Mouse (Mus musculus) liver, embryonic 14.5 days (tissue): ENCODE data around the gene Ctf2. TPM values are rescaled to one million over a fixed set of nuclear protein-coding genes. Genes with fewer than 3 reads are reported as not detected.

Experiments
- ATAC-seq: fragments of 200-750 bp; cut with Nextera tagmentation; 2 replicates; pipeline ENCODE4 v1.8.0; 2017; ENCODE audit warnings: moderate number of reproducible peaks, mild to moderate bottlenecking, moderate library complexity; ENCODE audit not compliant: insufficient read depth
- DNase-seq, 3 experiments: peaks; one replicate each; pipeline ENCODE4 v3.0.0-alpha.2; 2012 to 2013; ENCODE audit warnings: low read depth in 3 of 3, low spot score in 3 of 3
- H3K27ac ChIP-seq: fragments of 300-500 bp; sonication (generic); 2 replicates; pipeline ENCODE4 v1.5.1; 2014; ENCODE audit warnings: moderate library complexity, mild to moderate bottlenecking, control low read depth, inconsistent platforms
- H3K27me3 ChIP-seq: fragments of 300-500 bp; sonication (generic); 2 replicates; pipeline ENCODE4 v1.6.1; 2014; ENCODE audit warnings: mild to moderate bottlenecking, low read length, moderate library complexity; ENCODE audit not compliant: control insufficient read depth, insufficient read depth
- H3K36me3 ChIP-seq: fragments of 300-500 bp; sonication (generic); replicated peaks from 2 replicates; pipeline ENCODE4 v1.6.1; 2014; ENCODE audit warnings: low read depth; ENCODE audit not compliant: control insufficient read depth, insufficient read depth
- H3K4me1 ChIP-seq, 2 experiments: fragments of 200-500 bp in 1 of 2; fragments of 300-500 bp in 1 of 2; sonication (generic) in 1 of 2; replicated peaks; 2 replicates each; pipeline ENCODE4 v1.6.1; 2012 to 2014; ENCODE audit warnings: antibody characterized with exemption in 1 of 2, inconsistent platforms in 1 of 2, low read length in 1 of 2; ENCODE audit not compliant: control insufficient read depth in 2 of 2, insufficient read depth in 2 of 2
- H3K4me2 ChIP-seq: fragments of 300-500 bp; sonication (generic); 2 replicates; pipeline ENCODE4 v1.6.1; 2014; ENCODE audit warnings: low read depth, mild to moderate bottlenecking, control low read depth, moderate library complexity
- H3K4me3 ChIP-seq, 2 experiments: fragments of 200-500 bp in 1 of 2; fragments of 300-500 bp in 1 of 2; sonication (generic) in 1 of 2; 2 replicates each; pipeline ENCODE4 v1.5.1; 2012 to 2014; ENCODE audit warnings: low read depth in 2 of 2, low read length in 2 of 2, mild to moderate bottlenecking in 2 of 2, control low read depth in 1 of 2, inconsistent platforms in 1 of 2, moderate library complexity in 1 of 2; ENCODE audit not compliant: insufficient read depth in 1 of 2
- H3K9ac ChIP-seq: fragments of 300-500 bp; sonication (generic); replicated peaks from 2 replicates; pipeline ENCODE4 v1.6.1; 2014; ENCODE audit warnings: mild to moderate bottlenecking, control low read depth, moderate library complexity
- H3K9me3 ChIP-seq: fragments of 300-500 bp; sonication (generic); 2 replicates; pipeline ENCODE4 v1.6.1; 2016; ENCODE audit warnings: low read length, mixed read lengths; ENCODE audit not compliant: control insufficient read depth
- CTCF ChIP-seq: IDR thresholded peaks from 2 replicates; pipeline ENCODE4 v1.5.1; 2016; ENCODE audit warnings: antibody characterized with exemption, low read depth, control low read depth
- EP300 ChIP-seq: IDR thresholded peaks from 2 replicates; pipeline ENCODE4 v1.6.1; 2016; ENCODE audit warnings: antibody characterized with exemption, low read depth
- WGBS: fragments of 180-500 bp; shearing (Covaris S2); extraction: QIAGEN DNeasy Blood & Tissue Kit; methylation state at CpG from one replicate; pipeline ENCODE4 v1.1.7; 2014; ENCODE audit not compliant: insufficient replicate concordance; 5-methylcytosine and 5-hydroxymethylcytosine counted together
- polyA plus RNA-seq, 2 experiments: library from polyadenylated mRNA; depleted of rRNA in 1 of 2; stranded (reverse) in 1 of 2; unstranded in 1 of 2; fragments of >200 nt; fragmentation: Nextera tagmentation in 1 of 2; extraction: Ambion mirVana in 1 of 2; gene quantifications; 2 replicates each; pipeline versions ENCODE4 v1.2.1 to v1.2.3; 2012 to 2014

Gene Ctf2
- polyA plus RNA-seq, 2 experiments = 0.05 TPM; not detected in 1

- no peak overlapping the region for H3K27ac ChIP-seq
- 53% methylated on average over 6 of the region's 6 CpGs for WGBS
- H3K9ac ChIP-seq = no peak overlapping the region
- no peaks in the 10 kb centered on the region for H3K36me3 ChIP-seq
- H3K4me1 ChIP-seq = no peaks in the 10 kb centered on the region
- TF ChIP-seq CTCF = no peak
- no peak for TF ChIP-seq EP300
- no peak for DNase-seq
- no peaks in the 10 kb centered on the region for H3K9me3 ChIP-seq
- H3K4me3 ChIP-seq = no peak overlapping the region
- no peak for ATAC-seq
- H3K27me3 ChIP-seq = no peaks in the 10 kb centered on the region
- H3K4me2 ChIP-seq = no peak overlapping the region
These were observed 6.0 kb downstream of the Ctf2 start for GRCm38 (mm10) chr7:127725924-127726323.

DNA sequence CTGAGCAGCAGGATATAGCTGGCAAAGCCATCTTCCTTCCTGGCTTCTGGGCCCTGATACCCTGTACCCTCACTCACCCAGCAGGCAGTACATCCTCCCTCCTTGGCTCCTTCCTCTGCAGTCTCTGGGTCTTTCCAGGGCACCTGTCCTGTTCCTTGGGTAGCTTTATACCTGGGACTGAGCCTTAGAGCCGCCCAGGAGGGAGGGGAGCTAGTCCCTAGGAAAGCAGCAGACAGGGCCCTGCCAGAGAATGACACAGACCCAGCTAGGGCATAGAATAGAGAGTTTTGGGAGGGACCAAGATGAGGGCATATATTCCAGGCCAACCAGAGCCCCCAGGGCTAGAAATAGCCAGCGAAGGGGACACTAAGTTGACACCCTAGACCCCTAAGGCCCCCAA is 6.5 kb downstream of the Ctf2 start:
- Histone ChIP-seq H3K9ac (no peak overlapping the region), H3K27ac (no peak overlapping the region), H3K9me3 (no peaks in the 10 kb centered on the region), H3K27me3 (no peaks in the 10 kb centered on the region), H3K4me1 (no peaks in the 10 kb centered on the region), H3K4me2 (no peak overlapping the region), H3K4me3 (no peak overlapping the region), H3K36me3 (no peaks in the 10 kb centered on the region)
- WGBS = 50% methylated on average over 2 of the region's 2 CpGs
- ATAC-seq = no peak
- DNase-seq = no peak
- no peak for TF ChIP-seq CTCF
- no peak for TF ChIP-seq EP300

GRCm38 (mm10) chr7:127719258-127719657 is 12.7 kb downstream of the Ctf2 start:
- Histone ChIP-seq H3K36me3 (no peaks in the 10 kb centered on the region), H3K4me3 (no peak overlapping the region), H3K9ac (no peak overlapping the region), H3K9me3 (no peaks in the 10 kb centered on the region), H3K27me3 (peaks cover 3% of the 10 kb centered on the region), H3K4me2 (no peak overlapping the region), H3K4me1 (no peaks in the 10 kb centered on the region), H3K27ac (no peak overlapping the region)
- no peak for ATAC-seq
- WGBS = 57% methylated on average over 6 of the region's 6 CpGs
- DNase-seq = no peak
- TF ChIP-seq EP300 = no peak
- no peak for TF ChIP-seq CTCF

DNA sequence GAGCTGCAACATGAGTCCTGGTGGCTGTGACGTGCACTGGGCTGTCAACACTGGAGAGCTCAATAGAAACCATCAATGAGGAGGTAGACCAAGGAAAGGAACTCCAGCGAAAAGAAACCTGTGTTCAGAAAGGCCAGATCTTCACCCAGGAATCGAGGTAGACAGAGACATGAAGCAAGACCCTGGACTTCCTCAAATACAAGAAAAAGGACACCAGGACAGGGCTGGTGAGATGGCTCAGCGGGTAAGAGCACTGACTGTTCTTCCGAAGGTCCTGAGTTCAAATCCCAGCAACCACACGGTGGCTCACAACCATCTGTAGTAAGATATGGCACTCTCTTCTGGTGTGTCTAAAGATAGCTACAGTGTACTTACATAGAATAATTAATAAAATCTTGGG is 13.6 kb downstream of the Ctf2 start:
- H3K27ac ChIP-seq = no peak overlapping the region
- no peak for ATAC-seq
- no peak overlapping the region for H3K9ac ChIP-seq
- WGBS = 66% methylated on average over 6 of the region's 6 CpGs
- no peak overlapping the region for H3K4me3 ChIP-seq
- H3K27me3 ChIP-seq = peaks cover 3% of the 10 kb centered on the region
- H3K4me1 ChIP-seq = no peaks in the 10 kb centered on the region
- DNase-seq = no peak
- H3K4me2 ChIP-seq = no peak overlapping the region
- no peaks in the 10 kb centered on the region for H3K36me3 ChIP-seq
- TF ChIP-seq EP300 (no peak), CTCF (no peak)
- no peaks in the 10 kb centered on the region for H3K9me3 ChIP-seq

DNA sequence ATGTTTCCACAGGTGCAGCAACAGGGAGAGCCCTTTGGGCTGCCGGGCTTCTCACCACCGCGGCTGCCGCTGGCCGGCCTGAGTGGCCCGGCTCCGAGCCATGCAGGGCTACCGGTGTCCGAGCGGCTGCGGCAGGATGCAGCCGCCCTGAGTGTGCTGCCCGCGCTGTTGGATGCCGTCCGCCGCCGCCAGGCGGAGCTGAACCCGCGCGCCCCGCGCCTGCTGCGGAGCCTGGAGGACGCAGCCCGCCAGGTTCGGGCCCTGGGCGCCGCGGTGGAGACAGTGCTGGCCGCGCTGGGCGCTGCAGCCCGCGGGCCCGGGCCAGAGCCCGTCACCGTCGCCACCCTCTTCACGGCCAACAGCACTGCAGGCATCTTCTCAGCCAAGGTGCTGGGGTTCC is 15.0 kb downstream of the Ctf2 start:
- Histone ChIP-seq H3K27me3 (peaks cover 3% of the 10 kb centered on the region), H3K27ac (no peak overlapping the region), H3K36me3 (no peaks in the 10 kb centered on the region), H3K9ac (peak overlapping the region; percentile 14; the same call in 1 of the 2 replicates), H3K4me2 (peak overlapping the region; percentile 65), H3K9me3 (no peaks in the 10 kb centered on the region), H3K4me1 (peaks cover 2 to 9% of the 10 kb centered on the region in 2 experiments; a peak in 3 of 4 replicates), H3K4me3 (peak overlapping the region; percentile 23 to 26)
- no peak for TF ChIP-seq EP300
- peak; percentile 56 for TF ChIP-seq CTCF
- DNase-seq = peak in 1 of 3 experiments; percentile 23
- ATAC-seq = peak; percentile 52
- 1% methylated on average over 41 of the region's 41 CpGs for WGBS
